Mouse (Mus musculus): ENCODE measurements around the gene Tmed8.

DNA sequence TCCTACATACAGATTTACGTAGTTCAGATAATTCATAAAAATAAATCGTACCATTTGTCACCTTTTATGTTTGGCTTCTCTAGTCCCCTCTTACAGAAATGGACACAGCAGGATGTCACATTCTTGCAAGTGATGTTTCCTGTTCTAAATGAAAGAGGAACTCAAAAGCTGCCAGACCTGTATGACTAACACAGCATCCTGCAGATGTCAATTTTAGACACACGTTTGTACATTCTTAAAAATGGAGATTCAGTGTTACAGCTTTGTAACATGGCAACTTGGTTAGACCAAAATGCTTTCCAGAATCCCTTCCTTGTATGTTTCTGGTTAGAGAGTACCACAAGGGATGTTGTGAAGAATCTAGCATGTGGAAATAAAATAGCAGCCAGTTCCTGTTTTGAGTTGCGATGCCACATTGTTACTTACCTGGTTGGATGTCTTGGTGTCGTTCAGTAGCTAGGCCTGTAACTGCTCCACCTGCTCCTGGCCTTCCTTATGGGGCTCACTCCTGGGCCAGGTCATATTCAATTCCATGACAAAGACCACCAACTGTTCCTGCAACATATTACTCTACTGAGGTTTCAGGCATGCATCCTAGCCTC lies 36.7 kb upstream of the Tmed8 start:
- TF ChIP-seq CTCF (IDR thresholded peaks at IDR 0.05; ENCODE audit: low read depth, low read length), result no peak
- no peak for TF ChIP-seq TAL1 (conservative IDR thresholded peaks at IDR 0.05; ENCODE audit: low read depth, low read length)
- TF ChIP-seq GATA1 (IDR thresholded peaks at IDR 0.05; ENCODE audit: borderline replicate concordance, low read length), result no peak

Measured in G1E (cell line).